In genomic region chr9:95525961-95526360, GRCm38 (mm10) we compare ENCODE assay signal across 9 mouse cellular contexts. TPM values are rescaled to one million over a fixed set of nuclear protein-coding genes. Genes with fewer than 3 reads are reported as not detected.
DNase-seq lines count a peak whose midpoint lies in the region; ATAC-seq and TF ChIP-seq lines count a peak whose summit lies in the region.
"Had no signal": no experiment of that assay in that cellular context is flagged by ENCODE, and none has a peak within 500 bp of the region (broad histone marks: within the 10 kb centered on the region; RNA-seq: fewer than 3 reads in every experiment).

No protein-coding gene starts in this region.

- no peak overlapping the region for H3K4me3 ChIP-seq in gastrocnemius, adult 2 months
- H3K4me3 ChIP-seq in liver, adult 2 months (ENCODE audit: insufficient read depth, low read depth, low read length), result no peak overlapping the region
- no peak overlapping the region for H3K4me3 ChIP-seq in stomach, embryonic 15.5 days (replicated peaks)
- H3K4me3 ChIP-seq in forebrain, embryonic 13.5 days, result no peak overlapping the region

- intact Hi-C loops in gastrocnemius, adult 2 months (cut with DNase I), result no loop called here
- intact Hi-C loops in heart, postnatal 10 days (cut with DNase I), result loop anchor here (2.0 kb wide), 1 partner anchor 327 kb away; no protein-coding TSS in a partner anchor

- TF ChIP-seq CTCF in gastrocnemius, adult 2 months (IDR thresholded peaks at IDR 0.05), result peak; percentile 38
- TF ChIP-seq CTCF in liver, adult 2 months (IDR thresholded peaks at IDR 0.05; ENCODE audit: low read depth, low read length), result peak; percentile 26; the same call in 1 of the 2 replicates

- H3K9ac ChIP-seq in liver, adult 2 months (ENCODE audit: low read depth, low read length), result no peak overlapping the region
- no peak overlapping the region for H3K9ac ChIP-seq in stomach, embryonic 15.5 days
- no peak overlapping the region for H3K9ac ChIP-seq in forebrain, embryonic 13.5 days

- WGBS in liver, adult 2 months, result 18% methylated on average over 2 of the region's 2 CpGs
- WGBS in stomach, embryonic 15.5 days, result 7% methylated on average over 2 of the region's 2 CpGs
- WGBS in forebrain, embryonic 13.5 days, result 21% methylated on average over 2 of the region's 2 CpGs

- no peak for DNase-seq in gastrocnemius, adult 2 months
- DNase-seq in gastrocnemius, adult 8-10 months (ENCODE audit: low spot score in 2 of 2), result no peak
- peak; percentile 7 for DNase-seq in urinary bladder, postnatal 14 days (ENCODE audit: low spot score)
- DNase-seq in urinary bladder, postnatal 25 days (ENCODE audit: low spot score), result no peak
- peak; percentile 72 to 74 for DNase-seq in heart, postnatal 10 days
- no peak for DNase-seq in liver, adult 2 months (ENCODE audit: extremely low read depth, low read depth, low spot score)

- no peaks in the 10 kb centered on the region for H3K27me3 ChIP-seq in liver, adult 2 months (ENCODE audit: control insufficient read depth, insufficient read depth, low read length)
- no peaks in the 10 kb centered on the region for H3K27me3 ChIP-seq in stomach, embryonic 15.5 days (replicated peaks)
- H3K27me3 ChIP-seq in forebrain, embryonic 13.5 days, result no peaks in the 10 kb centered on the region

- no peaks in the 10 kb centered on the region for H3K9me3 ChIP-seq in stomach, embryonic 15.5 days
- no peaks in the 10 kb centered on the region for H3K9me3 ChIP-seq in forebrain, embryonic 13.5 days (replicated peaks)
- H3K9me3 ChIP-seq: G1E had no signal

- TF ChIP-seq POLR2A in liver, adult 2 months (IDR thresholded peaks at IDR 0.05; ENCODE audit: extremely low read depth, insufficient read depth, low read length), result no peak

- no peaks in the 10 kb centered on the region for H3K4me1 ChIP-seq in liver, adult 2 months (ENCODE audit: control insufficient read depth, insufficient read depth, low read length)
- no peaks in the 10 kb centered on the region for H3K4me1 ChIP-seq in stomach, embryonic 15.5 days
- no peaks in the 10 kb centered on the region for H3K4me1 ChIP-seq in forebrain, embryonic 13.5 days

- no peaks in the 10 kb centered on the region for H3K79me2 ChIP-seq in liver, adult 2 months (ENCODE audit: control insufficient read depth, insufficient read depth, low read length)

- H3K27ac ChIP-seq in gastrocnemius, adult 2 months, result no peak overlapping the region
- H3K27ac ChIP-seq in liver, adult 2 months (replicated peaks; ENCODE audit: insufficient read depth, low read depth, low read length), result no peak overlapping the region
- H3K27ac ChIP-seq in stomach, embryonic 15.5 days, result no peak overlapping the region
- no peak overlapping the region for H3K27ac ChIP-seq in forebrain, embryonic 13.5 days

- ATAC-seq in stomach, embryonic 15.5 days (ENCODE audit: insufficient read depth, low FRiP score, low read depth), result peak; percentile 65; the same call in 1 of the 2 replicates
- no peak for ATAC-seq in forebrain, embryonic 13.5 days

- H3K36me3 ChIP-seq in liver, adult 2 months (ENCODE audit: control insufficient read depth, insufficient read depth, low read length), result no peaks in the 10 kb centered on the region
- no peaks in the 10 kb centered on the region for H3K36me3 ChIP-seq in stomach, embryonic 15.5 days
- no peaks in the 10 kb centered on the region for H3K36me3 ChIP-seq in forebrain, embryonic 13.5 days (ENCODE audit: poor library complexity, severe bottlenecking)
- H3K36me3 ChIP-seq: G1E had no signal

- no peak overlapping the region for H3K4me2 ChIP-seq in stomach, embryonic 15.5 days
- H3K4me2 ChIP-seq in forebrain, embryonic 13.5 days, result no peak overlapping the region

RNA-seq across cellular contexts. Expression of gene U2surp, which starts 14.2 kb away (rescaled TPM):
- total RNA-seq in gastrocnemius, adult 2 months (2021), result 10 to 100 TPM; 25.0 to 32.5 TPM
- total RNA-seq in gastrocnemius, adult 8-10 months (2022), result 10 to 100 TPM; 20.8 to 27.5 (median 25.5) TPM
- total RNA-seq in heart, postnatal 10 days (2021), result 10 to 100 TPM; 48.9 to 50.0 TPM
- 18.1 and 21.8 TPM in 2 replicates for total RNA-seq in liver, adult 2 months (2014; rRNA removed)
- 1.5 and 1.7 TPM in 2 replicates for polyA plus RNA-seq in liver, adult 2 months (2012; rRNA removed)
- polyA plus RNA-seq in stomach, embryonic 15.5 days (2015; fragmentation: Nextera tagmentation; extraction: Ambion mirVana), result 123 and 140 TPM in 2 replicates
- 165 and 200 TPM in 2 replicates for polyA plus RNA-seq in forebrain, embryonic 13.5 days (2015; fragmentation: Nextera tagmentation; extraction: Ambion mirVana)

RNA-seq across cellular contexts. Expression of gene Paqr9, which starts 33.5 kb away (rescaled TPM):
- total RNA-seq in gastrocnemius, adult 2 months (2021), result 1 to 10 TPM; 1.9 to 5.0 TPM
- total RNA-seq in gastrocnemius, adult 8-10 months (2022), result 1 to 10 TPM; 1.9 to 3.7 (median 2.3) TPM
- 10 to 100 TPM; 45.9 to 56.3 TPM for total RNA-seq in heart, postnatal 10 days (2021)
- 56.1 and 56.8 TPM in 2 replicates for total RNA-seq in liver, adult 2 months (2014; rRNA removed)
- polyA plus RNA-seq in liver, adult 2 months (2012; rRNA removed), result 107 and 154 TPM in 2 replicates
- polyA plus RNA-seq in stomach, embryonic 15.5 days (2015; fragmentation: Nextera tagmentation; extraction: Ambion mirVana), result 0.61 and 1.3 TPM in 2 replicates
- polyA plus RNA-seq in forebrain, embryonic 13.5 days (2015; fragmentation: Nextera tagmentation; extraction: Ambion mirVana), result 0.81 and 1.1 TPM in 2 replicates
- polyA plus RNA-seq: G1E had no signal

Comparison
In these comparisons a context has a peak if more than half of its experiments do, and no peak if none do; other contexts are left out.
1. DNase-seq: peak in urinary bladder, postnatal 14 days (single experiment) and heart, postnatal 10 days (2 of 2); none in gastrocnemius, adult 2 months (single experiment), gastrocnemius, adult 8-10 months (0 of 2), urinary bladder, postnatal 25 days (single experiment) and liver, adult 2 months (single experiment).